Mouse (Mus musculus) ES-E14 (cell line): ENCODE results near the gene Arl15. TPM values are rescaled to one million over a fixed set of nuclear protein-coding genes. Genes with fewer than 3 reads are reported as not detected.

ENCODE experiments used
- DNase-seq: peaks from one replicate; pipeline ENCODE4 v3.0.0-alpha.2; 2013; ENCODE audit warnings: low read depth, low spot score
- H3K27ac ChIP-seq: 2 replicates; pipeline ENCODE4 v1.5.1; 2012; ENCODE audit warnings: low read depth, mild to moderate bottlenecking, low read length, moderate library complexity, mixed read lengths; ENCODE audit not compliant: poor library complexity, insufficient read depth, severe bottlenecking
- H3K36me3 ChIP-seq: 2 replicates; pipeline ENCODE4 v1.6.1; 2012; ENCODE audit warnings: mild to moderate bottlenecking, low read length, moderate library complexity, mixed read lengths; ENCODE audit not compliant: control insufficient read depth, poor library complexity, insufficient read depth, severe bottlenecking
- H3K4me1 ChIP-seq, 2 experiments: fragments of 150-350 bp in 1 of 2; sonication (generic) in 1 of 2; 2 replicates each; pipeline ENCODE4 v1.6.1; 2012; ENCODE audit warnings: low read length in 2 of 2, mild to moderate bottlenecking in 1 of 2, mixed read lengths in 1 of 2; ENCODE audit not compliant: control insufficient read depth in 2 of 2, insufficient read depth in 2 of 2, poor library complexity in 1 of 2
- H3K4me3 ChIP-seq, 2 experiments: fragments of 150-350 bp in 1 of 2; sonication (generic) in 1 of 2; 2 replicates each; pipeline ENCODE4 v1.5.1; 2012; ENCODE audit warnings: low read length in 2 of 2, low read depth in 1 of 2, mild to moderate bottlenecking in 1 of 2, mixed read lengths in 1 of 2; ENCODE audit not compliant: insufficient read depth in 1 of 2, poor library complexity in 1 of 2, severe bottlenecking in 1 of 2
- H3K9ac ChIP-seq: 2 replicates; pipeline ENCODE4 v1.6.1; 2012; ENCODE audit warnings: low read depth, mild to moderate bottlenecking, low read length, mixed read lengths; ENCODE audit not compliant: poor library complexity, insufficient read depth, severe bottlenecking
- H3K9me3 ChIP-seq: fragments of 150-350 bp; sonication (generic); 2 replicates; pipeline ENCODE4 v1.6.1; 2012; ENCODE audit warnings: low read depth, mild to moderate bottlenecking, low read length; ENCODE audit not compliant: control insufficient read depth, insufficient read depth
- CHD2 ChIP-seq: IDR thresholded peaks from 2 replicates; pipeline ENCODE4 v1.6.1; 2014; ENCODE audit warnings: mild to moderate bottlenecking, low read depth, low read length, inconsistent platforms
- HCFC1 ChIP-seq: IDR thresholded peaks from 2 replicates; pipeline ENCODE4 v1.6.1; 2012; ENCODE audit warnings: low read length, inconsistent platforms, borderline replicate concordance; ENCODE audit not compliant: insufficient read depth
- MAFK ChIP-seq: IDR thresholded peaks from 2 replicates; pipeline ENCODE4 v1.6.1; 2014; ENCODE audit warnings: mild to moderate bottlenecking, low read depth, low read length, inconsistent platforms; ENCODE audit not compliant: insufficient read depth
- ZC3H11A ChIP-seq: IDR thresholded peaks from 2 replicates; pipeline ENCODE4 v1.6.1; 2012; ENCODE audit warnings: low read depth, mild to moderate bottlenecking, inconsistent platforms, low read length, borderline replicate concordance
- ZNF384 ChIP-seq: IDR thresholded peaks from 2 replicates; pipeline ENCODE4 v1.6.1; 2012; ENCODE audit warnings: low read depth, low read length, inconsistent platforms
- in situ Hi-C, 2 experiments: fragments of 600-800 bp; cut with MboI; formaldehyde crosslinking; loops; one replicate each; pipeline ENCODE4 v1.15.1; 2025; ENCODE audit warnings: low sequenced_read_pairs in 2 of 2, inconsistent platforms in 1 of 2; ENCODE audit not compliant: unreplicated experiment in 2 of 2
- total RNA-seq: library from RNA; depleted of rRNA; stranded (reverse); fragments of 300-350 nt; gene quantifications from 2 replicates; pipeline ENCODE4 v1.2.3, GENCODE M21; 2012

Gene Arl15
- total RNA-seq, 1 experiment, result 15.1 TPM

GRCm38 (mm10) chr13:113835921-113836320 is 41.6 kb downstream of the Arl15 start:
- TF ChIP-seq MAFK (no peak), ZC3H11A (no peak), ZNF384 (no peak), CHD2 (no peak), HCFC1 (no peak)

DNA sequence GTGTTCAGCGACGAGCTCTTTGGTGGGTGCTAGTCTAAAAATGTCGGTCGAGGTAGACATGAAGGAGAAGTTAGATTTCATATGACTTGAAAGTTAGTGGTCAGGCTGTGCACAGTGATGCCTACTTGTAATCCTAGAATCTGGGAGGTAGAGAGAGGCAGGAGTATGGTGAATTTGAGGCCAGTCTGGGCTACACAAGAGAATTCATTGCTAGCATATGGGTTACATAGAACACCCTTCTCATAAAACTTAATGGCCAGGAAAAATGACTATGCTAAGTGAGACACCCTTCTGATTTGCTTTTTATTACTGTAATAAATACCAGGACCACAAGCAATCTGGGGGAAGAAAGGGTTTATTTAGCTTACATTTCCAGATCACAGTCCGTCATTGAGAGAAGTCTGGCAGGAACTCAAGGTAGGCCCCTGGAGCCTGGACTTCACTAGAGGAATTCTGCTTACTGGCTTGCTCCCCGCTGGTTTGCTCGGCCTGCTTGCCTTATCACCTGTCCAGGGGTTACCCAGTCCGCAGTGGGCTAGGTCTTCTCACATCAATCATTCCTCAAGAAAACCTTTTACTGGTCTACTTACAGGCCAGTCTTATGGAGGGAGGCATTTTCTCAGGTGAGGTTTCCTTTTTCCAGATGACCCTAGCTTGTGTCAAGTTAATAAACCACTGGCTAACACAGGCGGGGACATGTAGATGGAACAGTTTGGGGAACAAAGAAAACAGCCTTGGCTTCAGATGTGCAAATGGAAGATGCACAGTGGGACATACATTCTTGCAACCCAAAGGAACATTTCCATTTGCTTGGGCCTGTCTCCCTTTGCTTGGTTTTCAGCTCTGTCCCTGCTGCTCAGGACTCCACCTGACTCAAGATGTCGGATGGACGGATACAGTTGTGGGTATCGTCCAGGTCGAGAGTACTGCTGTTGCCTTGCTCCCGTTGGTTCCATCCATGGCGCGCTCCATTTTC is 44.6 kb downstream of the Arl15 start:
- H3K4me3 ChIP-seq, result no peak overlapping the region
- peaks cover 32% of the 10 kb centered on the region for H3K9me3 ChIP-seq
- peaks cover 26% of the 10 kb centered on the region; the same call in 1 of the 2 replicates for H3K36me3 ChIP-seq
- no peak for TF ChIP-seq ZC3H11A
- no peak for DNase-seq
- peak overlapping the region; percentile 44; the same call in 1 of the 2 replicates for H3K27ac ChIP-seq
- no peaks in the 10 kb centered on the region; a peak in 1 of 4 replicates for H3K4me1 ChIP-seq
- H3K9ac ChIP-seq, result no peak overlapping the region
- in situ Hi-C loops, result no loop called here

More at GRCm38 (mm10) chr13:113835921-113836320, 41.6 kb downstream of the Arl15 start:
- no peak overlapping the region for H3K27ac ChIP-seq
- no peak overlapping the region for H3K4me3 ChIP-seq
- peaks cover 9% of the 10 kb centered on the region; the same call in 1 of the 2 replicates for H3K36me3 ChIP-seq
- H3K4me1 ChIP-seq, result no peaks in the 10 kb centered on the region; a peak in 2 of 4 replicates
- in situ Hi-C loops, result no loop called here
- peaks cover 11% of the 10 kb centered on the region for H3K9me3 ChIP-seq
- DNase-seq, result no peak
- H3K9ac ChIP-seq, result no peak overlapping the region

GRCm38 (mm10) chr13:113840421-113840820 is 46.1 kb downstream of the Arl15 start:
- Histone ChIP-seq H3K9me3 (peaks cover 43% of the 10 kb centered on the region), H3K27ac (no peak overlapping the region), H3K4me3 (no peak overlapping the region), H3K36me3 (peaks cover 35% of the 10 kb centered on the region; the same call in 1 of the 2 replicates), H3K9ac (no peak overlapping the region), H3K4me1 (no peaks in the 10 kb centered on the region; a peak in 2 of 4 replicates)
- TF ChIP-seq ZC3H11A, result no peak
- no peak for TF ChIP-seq MAFK
- in situ Hi-C loops, result no loop called here
- DNase-seq, result no peak

GRCm38 (mm10) chr13:113842411-113843309 is 48.4 kb downstream of the Arl15 start:
- Histone ChIP-seq H3K36me3 (peaks cover 35% of the 10 kb centered on the region; the same call in 1 of the 2 replicates), H3K4me3 (no peak overlapping the region), H3K9ac (no peak overlapping the region), H3K27ac (no peak overlapping the region), H3K4me1 (peaks cover 0 to 2% of the 10 kb centered on the region in 2 experiments; a peak in 1 of 4 replicates), H3K9me3 (peaks cover 41% of the 10 kb centered on the region)
- no peak for DNase-seq
- in situ Hi-C loops, result no loop called here
- TF ChIP-seq MAFK (no peak), ZNF384 (no peak), ZC3H11A (no peak), HCFC1 (no peak), CHD2 (no peak)
